Mouse (Mus musculus) retina, postnatal 7 days (tissue): ENCODE measurements around the gene Enam.
"Not testable (repeated sequence)": the region's sequence is repeated elsewhere in the genome, so short reads cannot be mapped to it uniquely, and the experiment has no call there.

Source experiments
- DNase-seq: peaks from one replicate; pipeline ENCODE4 v3.0.0-alpha.2; 2012; ENCODE audit warnings: low read depth, low spot score

The Enam gene

GRCm38 (mm10) chr5:88487675-88488074 lies at the start of gene Enam:
Gene Enam (plus strand): TSS chr5:88487975.
- DNase-seq = no peak

GRCm38 (mm10) chr5:88455691-88456090 lies 32.1 kb upstream of the Enam start, which contains the start of gene Ambn:
Gene Ambn (plus strand): TSS chr5:88455991.
- DNase-seq = no peak

- no peak for DNase-seq
These were observed 20.3 kb upstream of the Enam start for GRCm38 (mm10) chr5:88467471-88467870.

GRCm38 (mm10) chr5:88468807-88469704 lies 18.7 kb upstream of the Enam start:
- no peak for DNase-seq

GRCm38 (mm10) chr5:88489004-88489403 lies 1.2 kb downstream of the Enam start:
- no peak for DNase-seq

GRCm38 (mm10) chr5:88491111-88491510 lies 3.3 kb downstream of the Enam start:
- DNase-seq = no peak

GRCm38 (mm10) chr5:88499781-88500180 lies 12.0 kb downstream of the Enam start:
- no peak for DNase-seq

GRCm38 (mm10) chr5:88508555-88508954 lies 20.8 kb downstream of the Enam start:
- no peak for DNase-seq

GRCm38 (mm10) chr5:88508990-88509389 lies 21.2 kb downstream of the Enam start:
- DNase-seq = no peak

GRCm38 (mm10) chr5:88519232-88519631 lies 31.5 kb downstream of the Enam start:
- DNase-seq = peak; percentile 29

GRCm38 (mm10) chr5:88527657-88528056 lies 39.9 kb downstream of the Enam start, which contains the start of gene Jchain:
Gene Jchain (minus strand): TSS chr5:88527891.
- DNase-seq = no peak

- no peak for DNase-seq
These were observed 43.1 kb downstream of the Enam start for GRCm38 (mm10) chr5:88530908-88531307.

GRCm38 (mm10) chr5:88534697-88535096 lies 46.9 kb downstream of the Enam start:
- DNase-seq = no peak

GRCm38 (mm10) chr5:88540845-88541244 lies 53.1 kb downstream of the Enam start:
- no peak for DNase-seq

GRCm38 (mm10) chr5:88542651-88543282 lies 55.0 kb downstream of the Enam start:
- DNase-seq = no peak

GRCm38 (mm10) chr5:88544411-88544810 lies 56.6 kb downstream of the Enam start:
- DNase-seq = not testable (repeated sequence)

- no peak for DNase-seq
These were observed 57.8 kb downstream of the Enam start for GRCm38 (mm10) chr5:88545536-88545935.

GRCm38 (mm10) chr5:88553271-88554085 lies 65.7 kb downstream of the Enam start:
- no peak for DNase-seq

- peak; percentile 100 for DNase-seq
These were observed 66.5 kb downstream of the Enam start, which contains the start of gene Utp3 for GRCm38 (mm10) chr5:88554086-88554886. Gene Utp3 (plus strand): TSS chr5:88554462.
